Mouse (Mus musculus): ENCODE measurements around the gene Slc26a3. TPM values are rescaled to one million over a fixed set of nuclear protein-coding genes. Genes with fewer than 3 reads are reported as not detected.

Gene Slc26a3
- polyA plus RNA-seq (2015; fragmentation: Nextera tagmentation; extraction: Ambion mirVana), result 0.05 TPM in 1 of 2 replicates, not detected in the other

DNA sequence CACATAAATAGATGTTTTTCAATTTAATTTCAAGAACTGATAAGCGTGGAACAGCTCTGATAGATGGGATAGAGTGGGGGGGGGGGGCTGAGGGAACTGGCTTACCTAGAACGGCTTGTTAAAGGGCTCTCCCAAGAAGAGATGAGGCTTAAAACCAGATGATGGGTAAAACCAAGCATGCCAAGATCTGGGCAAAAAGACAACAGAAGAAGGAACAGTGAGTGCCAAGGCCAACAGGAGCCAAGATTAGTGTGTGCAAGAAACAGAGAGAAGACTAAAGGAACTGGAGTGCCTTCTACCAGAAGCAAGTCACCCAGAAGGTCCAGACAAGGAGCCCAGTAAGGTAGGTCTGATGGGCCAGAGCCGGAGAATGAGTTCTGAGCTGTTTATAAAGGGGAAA is at the start of gene Slc26a3:
Gene Slc26a3, plus strand, starts transcription at position 301 of the 400 bp plus-strand sequence.
- no peaks in the 10 kb centered on the region for H3K9me3 ChIP-seq (replicated peaks)
- H3K4me1 ChIP-seq, result no peaks in the 10 kb centered on the region
- 89% methylated on average over 3 of the region's 3 CpGs for WGBS
- H3K9ac ChIP-seq, result no peak within 1 kb of the TSS
- no peak within 1 kb of the TSS for H3K4me3 ChIP-seq (replicated peaks)
- H3K36me3 ChIP-seq, result no peaks in the 10 kb centered on the region
- ATAC-seq (replicated peaks; ENCODE audit: low FRiP score), result no peak
- no peaks in the 10 kb centered on the region for H3K27me3 ChIP-seq
- no peak within 1 kb of the TSS for H3K4me2 ChIP-seq
- H3K27ac ChIP-seq, result no peak within 1 kb of the TSS

DNA sequence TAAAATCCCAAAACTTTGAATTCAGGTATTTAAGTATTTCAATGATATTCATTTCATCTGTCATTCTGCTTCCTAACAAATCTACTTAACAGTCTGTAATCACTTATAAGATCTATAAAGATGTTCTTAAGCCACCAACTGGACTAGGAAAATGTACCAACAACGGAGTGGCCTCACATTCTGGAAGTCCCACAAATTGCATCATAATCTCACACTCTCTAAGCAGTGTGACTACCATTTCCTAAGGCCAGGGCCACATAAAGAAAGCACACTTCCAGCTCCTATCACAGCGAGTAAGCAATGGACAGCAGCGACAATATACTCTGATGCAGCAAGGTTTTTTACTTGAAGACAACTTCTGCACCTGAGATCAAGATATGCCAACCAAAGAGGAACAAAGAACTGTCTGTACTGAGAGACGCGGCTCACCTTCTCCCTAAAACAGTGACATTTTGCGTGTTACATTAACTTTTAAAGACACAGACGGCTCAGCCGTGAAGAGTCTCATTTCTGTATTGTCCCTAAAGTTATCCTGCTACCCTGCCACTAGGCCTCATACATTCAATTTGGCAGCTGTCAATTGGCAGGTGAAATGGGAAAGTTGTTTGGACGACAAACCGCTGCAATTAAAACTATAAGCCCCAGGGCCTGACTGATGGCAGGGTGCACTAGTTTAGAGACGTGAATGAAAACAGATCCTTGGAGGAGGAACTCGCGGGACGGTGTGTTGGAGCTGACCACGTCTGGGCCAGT is 40.3 kb upstream of the Slc26a3 start:
- Histone ChIP-seq H3K4me3 (replicated peaks) (peak overlapping the region; percentile 76), H3K36me3 (peaks cover 27% of the 10 kb centered on the region), H3K4me2 (peak overlapping the region; percentile 67), H3K9me3 (replicated peaks) (no peaks in the 10 kb centered on the region), H3K9ac (peak overlapping the region; percentile 85), H3K4me1 (peaks cover 11% of the 10 kb centered on the region), H3K27ac (peak overlapping the region; percentile 88; the same call in 1 of the 2 replicates), H3K27me3 (no peaks in the 10 kb centered on the region)
- 24% methylated on average over 15 of the region's 15 CpGs for whole genome bisulfite sequencing
- ATAC-seq (replicated peaks; ENCODE audit: low FRiP score), result no peak

DNA sequence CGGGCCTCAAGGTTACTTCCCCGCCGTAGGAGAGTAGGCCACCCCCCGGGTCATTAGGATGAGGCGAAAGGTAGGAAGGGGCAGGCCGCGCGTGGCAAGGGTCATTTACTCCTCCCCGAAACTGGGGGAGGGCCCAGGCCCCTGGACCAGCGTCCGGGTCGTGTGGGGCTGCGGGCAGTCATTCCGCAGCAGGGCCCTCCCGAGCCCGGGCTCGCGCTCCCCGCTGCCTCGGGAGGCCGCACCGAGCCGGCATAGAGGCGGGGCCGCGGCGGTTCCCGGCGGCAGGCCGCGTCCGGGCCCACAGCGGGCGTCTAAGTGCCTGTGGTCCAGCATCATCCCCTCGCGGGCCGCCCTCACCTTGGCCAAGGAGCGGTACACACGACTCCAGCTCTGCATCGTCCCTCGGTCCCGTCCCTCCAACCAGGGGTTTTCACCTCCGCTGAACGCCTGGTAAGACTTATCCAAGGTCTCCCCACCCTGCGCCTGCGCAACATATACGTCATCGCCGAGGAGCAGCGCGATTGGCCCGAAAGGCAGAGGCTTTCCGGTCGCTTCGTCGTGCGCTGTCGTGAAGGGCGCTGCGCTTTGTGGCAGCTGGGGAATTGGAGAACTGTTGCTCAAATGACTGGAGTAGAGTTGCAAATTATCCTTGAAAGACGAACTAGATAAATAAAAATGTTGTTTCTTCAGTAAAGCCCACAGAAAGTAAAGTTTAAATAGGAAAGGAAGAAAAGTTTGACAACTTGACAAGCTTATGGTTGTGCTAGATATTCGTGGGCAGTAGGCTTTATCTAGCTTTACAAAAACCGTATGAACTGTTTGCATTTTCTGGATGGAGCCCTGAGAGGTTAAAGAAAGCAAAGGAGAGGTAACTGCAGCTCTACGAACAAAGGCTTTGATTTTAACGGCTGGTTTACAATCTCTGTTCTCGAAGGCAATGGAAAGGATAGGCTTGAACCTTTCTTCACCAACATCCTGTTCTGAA is 39.4 kb upstream of the Slc26a3 start, which contains the start of gene Dld:
Gene Dld, minus strand, starts transcription at position 510 of the 985 bp plus-strand sequence.
- Histone ChIP-seq H3K9me3 (replicated peaks) (no peaks in the 10 kb centered on the region), H3K27me3 (no peaks in the 10 kb centered on the region), H3K36me3 (peaks cover 23% of the 10 kb centered on the region), H3K4me1 (peaks cover 11% of the 10 kb centered on the region), H3K9ac (peak within 1 kb of the TSS; percentile 85), H3K4me2 (peak within 1 kb of the TSS; percentile 67), H3K4me3 (replicated peaks) (peak within 1 kb of the TSS; percentile 76), H3K27ac (peak within 1 kb of the TSS; percentile 88)
- 5% methylated on average over 66 of the region's 66 CpGs for WGBS
- peak; percentile 99 for ATAC-seq (replicated peaks; ENCODE audit: low FRiP score)

DNA sequence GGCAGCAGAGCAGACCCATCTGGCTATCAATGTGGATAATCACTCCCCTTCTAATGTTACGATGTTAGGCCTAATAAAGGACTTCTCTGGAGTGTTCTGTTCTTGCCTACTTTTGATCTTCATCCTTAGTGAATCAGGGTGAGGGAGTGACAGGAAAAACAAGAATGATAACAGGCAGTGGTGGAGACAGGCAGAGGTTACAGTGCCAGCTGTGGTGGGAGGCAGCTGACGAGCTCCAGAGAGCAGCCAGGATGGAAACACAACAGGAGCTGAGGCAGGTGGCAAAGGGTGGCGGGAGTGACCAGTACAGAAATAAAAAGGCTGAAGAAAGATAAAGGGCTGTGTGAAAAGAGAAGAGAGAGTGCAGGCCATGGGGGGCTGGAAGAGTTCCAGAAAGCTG is 24.2 kb upstream of the Slc26a3 start:
- ATAC-seq (replicated peaks; ENCODE audit: low FRiP score), result peak; percentile 75
- Histone ChIP-seq H3K27me3 (no peaks in the 10 kb centered on the region), H3K4me1 (no peaks in the 10 kb centered on the region), H3K4me3 (replicated peaks) (no peak overlapping the region), H3K9ac (no peak overlapping the region), H3K9me3 (replicated peaks) (no peaks in the 10 kb centered on the region), H3K36me3 (no peaks in the 10 kb centered on the region), H3K4me2 (no peak overlapping the region), H3K27ac (0 out of 2 replicates have a peak overlapping the region, but pooled peaks have one; percentile 9)
- 35% methylated on average over 3 of the region's 3 CpGs for WGBS

DNA sequence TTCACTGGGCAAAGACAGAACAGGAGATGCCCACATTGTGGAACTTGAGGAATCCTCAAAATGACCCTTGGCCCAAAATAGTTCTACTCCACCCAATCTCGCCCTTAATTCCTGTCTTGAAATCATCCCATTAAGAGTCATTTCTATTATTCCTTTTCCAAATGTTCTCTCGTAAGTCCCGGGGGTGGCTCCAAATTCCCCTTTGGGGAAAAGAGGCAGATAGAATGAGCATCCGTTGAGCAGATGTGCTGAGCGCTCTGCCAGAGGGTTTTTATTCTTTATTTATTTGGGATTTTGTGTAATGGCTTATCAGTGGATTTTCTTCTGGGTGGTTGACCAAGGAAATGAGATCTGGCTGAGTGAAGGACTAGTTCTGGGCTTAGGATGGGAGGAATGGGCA is 22.9 kb upstream of the Slc26a3 start:
- Histone ChIP-seq H3K36me3 (no peaks in the 10 kb centered on the region), H3K9me3 (replicated peaks) (no peaks in the 10 kb centered on the region), H3K4me3 (replicated peaks) (no peak overlapping the region), H3K27me3 (no peaks in the 10 kb centered on the region), H3K27ac (no peak overlapping the region), H3K4me1 (no peaks in the 10 kb centered on the region), H3K9ac (no peak overlapping the region), H3K4me2 (no peak overlapping the region)
- 84% methylated on average over 5 of the region's 5 CpGs for WGBS
- no peak for ATAC-seq (replicated peaks; ENCODE audit: low FRiP score)

DNA sequence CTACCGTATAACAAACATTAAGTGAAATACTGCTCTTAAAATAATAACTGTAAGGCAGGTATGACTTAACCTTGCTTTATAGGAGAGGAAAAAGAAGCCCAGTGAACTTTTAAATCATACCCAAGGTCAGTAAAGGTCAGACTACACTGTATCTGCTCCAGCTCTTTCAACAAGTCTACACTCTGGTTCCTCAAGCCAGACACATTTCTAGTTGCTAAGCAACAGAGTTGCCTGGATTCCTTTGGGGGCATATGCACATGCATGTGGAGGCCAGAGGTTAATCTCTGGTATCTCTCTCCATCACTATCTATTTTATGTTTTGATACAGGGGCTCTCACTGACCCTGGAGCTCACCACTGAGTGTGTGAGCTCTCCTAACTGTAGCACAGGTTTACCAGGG is 21.6 kb upstream of the Slc26a3 start:
- Histone ChIP-seq H3K4me3 (replicated peaks) (no peak overlapping the region), H3K27ac (no peak overlapping the region), H3K36me3 (no peaks in the 10 kb centered on the region), H3K27me3 (no peaks in the 10 kb centered on the region), H3K9ac (no peak overlapping the region), H3K4me1 (no peaks in the 10 kb centered on the region), H3K4me2 (no peak overlapping the region), H3K9me3 (replicated peaks) (no peaks in the 10 kb centered on the region)
- 92% methylated on average over 1 of the region's 1 CpGs for WGBS
- ATAC-seq (replicated peaks; ENCODE audit: low FRiP score), result no peak

DNA sequence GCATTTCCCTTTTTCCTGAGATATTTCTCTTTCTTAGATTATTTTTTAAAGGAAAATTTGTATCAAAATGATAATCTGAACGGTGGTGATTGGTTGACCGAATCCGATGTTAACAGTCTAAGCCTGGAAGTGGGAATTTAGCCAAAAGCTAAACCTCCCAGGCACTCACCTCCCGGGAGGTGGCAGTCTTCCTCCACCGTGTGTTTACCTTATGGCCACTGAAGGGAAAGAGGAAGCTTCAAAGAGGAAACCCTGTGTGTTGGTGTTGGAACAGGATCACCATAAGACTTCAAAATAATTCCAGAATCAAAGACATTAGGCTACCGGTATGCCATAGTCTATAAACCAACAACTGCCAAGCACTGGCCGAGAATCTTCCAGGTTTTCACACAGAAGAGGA is 21.0 kb upstream of the Slc26a3 start:
- Histone ChIP-seq H3K9ac (no peak overlapping the region), H3K36me3 (no peaks in the 10 kb centered on the region), H3K27ac (no peak overlapping the region), H3K27me3 (no peaks in the 10 kb centered on the region), H3K4me1 (no peaks in the 10 kb centered on the region), H3K4me2 (no peak overlapping the region), H3K9me3 (replicated peaks) (no peaks in the 10 kb centered on the region), H3K4me3 (replicated peaks) (no peak overlapping the region)
- ATAC-seq (replicated peaks; ENCODE audit: low FRiP score), result no peak
- 88% methylated on average over 7 of the region's 7 CpGs for WGBS

DNA sequence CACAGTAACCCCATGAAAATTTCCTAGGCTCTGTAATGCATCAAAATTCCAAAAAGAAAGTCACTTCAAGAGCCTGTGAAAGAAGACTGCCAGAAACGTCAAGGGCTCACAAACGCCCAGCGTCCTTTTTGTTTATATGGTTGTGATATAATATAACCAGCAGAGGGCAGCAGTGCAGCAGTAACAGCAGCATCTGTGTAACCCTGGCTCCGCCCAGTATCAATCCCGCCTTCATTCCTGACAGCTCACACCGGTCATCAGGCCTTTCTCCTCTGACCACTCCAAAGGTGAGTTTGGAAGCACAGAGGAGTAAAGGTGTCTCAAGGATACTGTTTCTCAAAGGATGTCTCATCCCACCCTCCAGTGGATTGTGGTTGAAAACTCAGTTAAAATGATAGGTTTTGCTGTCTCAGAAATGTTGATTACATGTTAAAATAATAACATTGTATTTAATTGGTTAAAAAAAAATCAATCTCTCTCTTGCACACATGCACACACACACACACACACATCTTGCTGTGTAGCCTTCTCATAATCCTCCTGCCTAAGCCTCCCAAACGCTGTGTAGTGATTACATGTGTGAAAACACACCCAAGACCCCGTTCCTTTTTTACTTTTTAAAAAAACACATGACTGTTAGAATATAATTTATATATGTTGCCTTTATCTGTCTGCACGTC is 15.9 kb upstream of the Slc26a3 start:
- Histone ChIP-seq H3K36me3 (no peaks in the 10 kb centered on the region), H3K27me3 (no peaks in the 10 kb centered on the region), H3K27ac (no peak overlapping the region), H3K4me3 (replicated peaks) (no peak overlapping the region), H3K9me3 (replicated peaks) (no peaks in the 10 kb centered on the region), H3K4me1 (peaks cover 16% of the 10 kb centered on the region), H3K4me2 (no peak overlapping the region), H3K9ac (no peak overlapping the region)
- WGBS, result 34% methylated on average over 9 of the region's 9 CpGs
- peak; percentile 64; the same call in 1 of the 2 replicates for ATAC-seq (replicated peaks; ENCODE audit: low FRiP score)

DNA sequence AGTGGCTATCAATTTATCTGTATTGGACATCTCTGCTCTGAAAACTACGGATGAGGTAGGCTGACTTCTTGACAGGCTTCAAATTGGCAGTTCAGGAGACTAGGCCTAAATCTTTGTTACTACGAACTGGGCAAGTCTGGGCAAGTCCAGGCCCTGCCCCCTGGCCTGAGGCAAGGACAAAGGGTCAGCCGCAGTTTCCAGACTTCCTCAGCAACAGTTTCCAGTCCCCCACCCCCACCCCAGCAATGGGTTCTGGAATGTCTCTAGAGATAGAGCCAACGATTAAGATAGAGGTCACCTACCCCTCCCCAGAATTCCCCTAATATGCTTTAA is 15.4 kb upstream of the Slc26a3 start:
- Histone ChIP-seq H3K9ac (no peak overlapping the region), H3K4me2 (no peak overlapping the region), H3K27me3 (no peaks in the 10 kb centered on the region), H3K36me3 (no peaks in the 10 kb centered on the region), H3K27ac (no peak overlapping the region), H3K4me3 (replicated peaks) (no peak overlapping the region), H3K9me3 (replicated peaks) (no peaks in the 10 kb centered on the region), H3K4me1 (peaks cover 16% of the 10 kb centered on the region)
- 75% methylated on average over 4 of the region's 4 CpGs for WGBS
- ATAC-seq (replicated peaks; ENCODE audit: low FRiP score), result no peak

DNA sequence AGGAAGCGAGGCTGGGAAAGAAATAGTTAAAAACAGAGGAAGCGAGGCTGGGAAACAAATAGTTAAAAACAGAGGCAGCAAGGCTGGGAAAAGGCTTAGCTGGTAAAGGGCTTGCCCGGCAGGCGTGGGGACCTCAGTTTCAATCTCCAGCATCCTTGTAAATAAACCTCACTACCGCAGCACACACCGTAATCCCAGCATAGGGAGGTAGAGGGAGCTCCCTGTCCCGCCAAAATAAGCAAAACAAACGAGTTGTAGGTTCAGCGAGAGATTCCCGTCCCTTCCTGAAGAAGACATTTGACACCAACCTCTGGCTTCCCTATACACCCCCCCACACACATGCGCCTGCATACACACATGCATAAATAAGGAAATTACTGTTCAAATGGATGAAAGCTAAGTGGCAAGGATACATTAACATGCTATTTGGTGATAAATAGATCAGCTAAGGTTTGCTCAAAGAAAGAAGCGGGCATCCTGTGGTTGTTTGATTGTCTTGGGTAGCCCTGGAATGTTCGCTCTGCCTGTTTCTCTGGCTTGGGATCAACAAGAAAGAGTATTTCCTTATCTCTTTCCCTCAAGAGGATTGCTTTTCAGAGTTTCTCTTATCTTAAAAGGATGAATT is 14.2 kb upstream of the Slc26a3 start:
- H3K9ac ChIP-seq, result 0 out of 2 replicates have a peak overlapping the region, but pooled peaks have one; percentile 21
- no peaks in the 10 kb centered on the region for H3K9me3 ChIP-seq (replicated peaks)
- 0 out of 2 replicates have a peak overlapping the region, but pooled peaks have one; percentile 16 for H3K27ac ChIP-seq
- H3K4me3 ChIP-seq (replicated peaks), result peak overlapping the region; percentile 36
- ATAC-seq (replicated peaks; ENCODE audit: low FRiP score), result peak; percentile 64
- H3K4me1 ChIP-seq, result peaks cover 16% of the 10 kb centered on the region
- no peaks in the 10 kb centered on the region for H3K27me3 ChIP-seq
- WGBS, result 6% methylated on average over 13 of the region's 13 CpGs
- peak overlapping the region; percentile 62 for H3K4me2 ChIP-seq
- H3K36me3 ChIP-seq, result no peaks in the 10 kb centered on the region

DNA sequence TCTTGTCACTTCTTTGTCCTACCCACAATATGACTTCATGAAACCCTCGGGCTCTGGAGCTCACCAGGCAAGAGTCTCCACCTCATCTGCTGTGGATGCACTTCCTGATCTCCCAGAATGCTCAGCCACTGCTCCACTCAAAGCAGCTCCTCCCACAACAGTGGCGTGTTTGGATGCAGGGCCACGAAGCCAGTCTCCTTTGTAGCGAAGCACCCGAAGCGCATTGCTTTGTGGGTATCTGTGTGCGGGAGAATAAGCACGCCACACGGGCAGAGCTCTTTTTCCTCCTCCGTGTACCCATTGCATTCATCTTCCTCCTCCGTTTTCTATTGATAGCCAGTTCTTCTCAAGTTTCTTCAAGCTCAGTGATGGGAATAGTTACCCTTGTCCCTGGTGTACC is 13.4 kb upstream of the Slc26a3 start:
- H3K27ac ChIP-seq, result no peak overlapping the region
- no peaks in the 10 kb centered on the region for H3K36me3 ChIP-seq
- peak overlapping the region; percentile 36; the same call in 1 of the 2 replicates for H3K4me3 ChIP-seq (replicated peaks)
- peak overlapping the region; percentile 62 for H3K4me2 ChIP-seq
- 76% methylated on average over 11 of the region's 11 CpGs for WGBS
- H3K9me3 ChIP-seq (replicated peaks), result no peaks in the 10 kb centered on the region
- ATAC-seq (replicated peaks; ENCODE audit: low FRiP score), result peak; percentile 40; the same call in 1 of the 2 replicates
- H3K27me3 ChIP-seq, result no peaks in the 10 kb centered on the region
- no peak overlapping the region for H3K9ac ChIP-seq
- peaks cover 16% of the 10 kb centered on the region for H3K4me1 ChIP-seq
